Mouse (Mus musculus) skeletal muscle tissue, adult 2 months (tissue): Measurements from ENCODE around the gene Gm20671.
A peak's percentile ranks its signal among the peaks of the same experiment; 100 is the strongest.
"Not testable (repeated sequence)": the region's sequence is repeated elsewhere in the genome, so short reads cannot be mapped to it uniquely, and the experiment has no call there.

Experiments used
- DNase-seq: peaks from one replicate; pipeline ENCODE4 v3.0.0-alpha.2; 2012; ENCODE audit warnings: low read depth, low spot score

The Gm20671 gene

GRCm38 (mm10) chr5:32735779-32736178, 91.1 kb downstream of the Gm20671 start:
- DNase-seq: no peak

GRCm38 (mm10) chr5:32733892-32734291, 93.0 kb downstream of the Gm20671 start:
- not testable (repeated sequence) for DNase-seq

GRCm38 (mm10) chr5:32728851-32729250, 98.1 kb downstream of the Gm20671 start:
- no peak for DNase-seq

GRCm38 (mm10) chr5:32728300-32728699, 98.6 kb downstream of the Gm20671 start:
- DNase-seq: no peak

- not testable (repeated sequence) for DNase-seq
Measured at GRCm38 (mm10) chr5:32725397-32725796, 101.5 kb downstream of the Gm20671 start.

- DNase-seq: no peak
Measured at GRCm38 (mm10) chr5:32723981-32724380, 102.9 kb downstream of the Gm20671 start.

- not testable (repeated sequence) for DNase-seq
Measured at GRCm38 (mm10) chr5:32722711-32723110, 104.2 kb downstream of the Gm20671 start.

- DNase-seq: no peak
Measured at GRCm38 (mm10) chr5:32722263-32722662, 104.6 kb downstream of the Gm20671 start.

GRCm38 (mm10) chr5:32721316-32721715, 105.6 kb downstream of the Gm20671 start:
- no peak for DNase-seq

GRCm38 (mm10) chr5:32720416-32720815, 106.5 kb downstream of the Gm20671 start:
- DNase-seq: no peak

- DNase-seq: no peak
Measured at GRCm38 (mm10) chr5:32718916-32719315, 108.0 kb downstream of the Gm20671 start.

- DNase-seq: no peak
Measured at GRCm38 (mm10) chr5:32717726-32718125, 109.2 kb downstream of the Gm20671 start.

- DNase-seq: peak; percentile 100
Measured at GRCm38 (mm10) chr5:32713703-32714467, 113.0 kb downstream of the Gm20671 start.

GRCm38 (mm10) chr5:32713042-32713702, 113.7 kb downstream of the Gm20671 start:
- no peak for DNase-seq

- no peak for DNase-seq
Measured at GRCm38 (mm10) chr5:32712221-32713041, 114.5 kb downstream of the Gm20671 start.

GRCm38 (mm10) chr5:32711485-32711884, 115.4 kb downstream of the Gm20671 start:
- DNase-seq: no peak

GRCm38 (mm10) chr5:32706226-32706780, 120.6 kb downstream of the Gm20671 start:
- DNase-seq: no peak

- DNase-seq: no peak
Measured at GRCm38 (mm10) chr5:32697208-32697867, 129.6 kb downstream of the Gm20671 start.

GRCm38 (mm10) chr5:32693411-32693810, 133.5 kb downstream of the Gm20671 start:
- no peak for DNase-seq
